Mouse (Mus musculus) liver, embryonic 14.5 days (tissue): ENCODE measurements around the gene Utrn.

ENCODE experiments used
- CTCF ChIP-seq: IDR thresholded peaks from 2 replicates; pipeline ENCODE4 v1.5.1; 2016; ENCODE audit warnings: antibody characterized with exemption, low read depth, control low read depth
- EP300 ChIP-seq: IDR thresholded peaks from 2 replicates; pipeline ENCODE4 v1.6.1; 2016; ENCODE audit warnings: antibody characterized with exemption, low read depth

GRCm38 (mm10) chr10:12809702-12810101 is 59.5 kb downstream of the Utrn start:
- no peak for TF ChIP-seq EP300
- no peak for TF ChIP-seq CTCF
